Mouse (Mus musculus) embryo, embryonic 10 days (tissue): ENCODE results near the gene Hspa12b.

Experiments
- DNase-seq: peaks from one replicate; pipeline ENCODE4 v3.0.0-alpha.2; 2015; ENCODE audit warnings: low spot score

The Hspa12b gene

GRCm38 (mm10) chr2:131179246-131179886 lies 52.3 kb downstream of the Hspa12b start:
- DNase-seq, result peak; percentile 81

- DNase-seq, result peak; percentile 85
Observed at GRCm38 (mm10) chr2:131179990-131180587, 53.0 kb downstream of the Hspa12b start, which contains the start of gene Cenpb. Cenpb (minus strand) TSS chr2:131180067.

GRCm38 (mm10) chr2:131186343-131186742 lies 59.3 kb downstream of the Hspa12b start:
- no peak for DNase-seq

- peak; percentile 83 for DNase-seq
Observed at GRCm38 (mm10) chr2:131186771-131187601, 59.9 kb downstream of the Hspa12b start, which contains the start of the genes Cdc25b and Spef1. Cdc25b (plus strand) TSS chr2:131186949. Spef1 (minus strand) TSS chr2:131187282.

- no peak for DNase-seq
Observed at GRCm38 (mm10) chr2:131187602-131187922, 60.5 kb downstream of the Hspa12b start.

- no peak for DNase-seq
Observed at GRCm38 (mm10) chr2:131188311-131188710, 61.2 kb downstream of the Hspa12b start.

- DNase-seq, result no peak
Observed at GRCm38 (mm10) chr2:131189521-131190309, 62.6 kb downstream of the Hspa12b start.

- DNase-seq, result peak; percentile 85
Observed at GRCm38 (mm10) chr2:131190344-131191004, 63.4 kb downstream of the Hspa12b start.

GRCm38 (mm10) chr2:131191005-131191390 lies 63.9 kb downstream of the Hspa12b start:
- no peak for DNase-seq
